Mouse (Mus musculus) G1E (cell line): ENCODE measurements around the gene Scrn2. TPM values are rescaled to one million over a fixed set of nuclear protein-coding genes. Genes with fewer than 3 reads are reported as not detected.

Experiments used
- ATAC-seq: 2 replicates; pipeline ENCODE4 v1.8.0; 2016; ENCODE audit warnings: mild to moderate bottlenecking; ENCODE audit not compliant: insufficient number of reproducible peaks, poor library complexity, low FRiP score, severe bottlenecking; ENCODE audit errors: extremely low read depth
- DNase-seq: peaks from one replicate; pipeline ENCODE4 v3.0.0; 2012; ENCODE audit warnings: low spot score
- H3K27me3 ChIP-seq: 2 replicates; pipeline ENCODE4 v1.6.1; 2012; ENCODE audit warnings: mild to moderate bottlenecking, low read length, inconsistent platforms; ENCODE audit not compliant: insufficient read depth
- H3K36me3 ChIP-seq: replicated peaks from 2 replicates; pipeline ENCODE3; 2012; ENCODE audit warnings: mild to moderate bottlenecking, inconsistent platforms
- H3K4me1 ChIP-seq: 2 replicates; pipeline ENCODE4 v1.6.1; 2012; ENCODE audit warnings: low read depth, low read length, inconsistent platforms, mixed read lengths; ENCODE audit not compliant: insufficient read depth
- H3K4me3 ChIP-seq: 2 replicates; pipeline ENCODE4 v1.5.1; 2012; ENCODE audit warnings: low read depth, mild to moderate bottlenecking, inconsistent platforms, low read length, moderate library complexity, mixed read lengths
- H3K9me3 ChIP-seq: replicated peaks from 2 replicates; pipeline ENCODE4 v1.6.1; 2012; ENCODE audit warnings: inconsistent platforms
- CTCF ChIP-seq: IDR thresholded peaks from 2 replicates; pipeline ENCODE4 v1.5.1; 2012; ENCODE audit warnings: low read depth, low read length, inconsistent platforms, mixed read lengths
- GATA1 ChIP-seq: IDR thresholded peaks from 2 replicates; pipeline ENCODE4 v1.6.1; 2012; ENCODE audit warnings: borderline replicate concordance, low read length, inconsistent platforms, mixed read lengths
- GATA2 ChIP-seq: IDR thresholded peaks from 2 replicates; pipeline ENCODE4 v1.6.1; 2012; ENCODE audit warnings: low read depth, low read length, inconsistent platforms, borderline replicate concordance
- POLR2AphosphoS5 ChIP-seq: IDR thresholded peaks from 2 replicates; pipeline ENCODE4 v1.6.1; 2012; ENCODE audit warnings: low read depth, low read length, inconsistent platforms; ENCODE audit not compliant: insufficient replicate concordance
- TAL1 ChIP-seq: conservative IDR thresholded peaks from 2 replicates; pipeline ENCODE4 v1.6.1; 2012; ENCODE audit warnings: low read depth, low read length, inconsistent platforms, mixed read lengths
- polyA plus RNA-seq: library from polyadenylated mRNA; stranded (reverse); fragments of >175 nt; gene quantifications from 2 replicates; pipeline ENCODE4 v1.2.3, GENCODE M21; 2012
- total RNA-seq, 2 experiments: library from RNA; stranded (forward) in 1 of 2; stranded (reverse) in 1 of 2; fragments of 200-1000 nt in 1 of 2; fragments of >200 nt in 1 of 2; fragmentation: Nextera tagmentation in 1 of 2; gene quantifications; 2 replicates each; pipeline ENCODE4 v1.2.3; 2014 to 2017

Scrn2 gene
- total and polyA plus RNA-seq, 3 experiments, result 5.3 to 12.7 (median 10.5) TPM

- TF ChIP-seq GATA1 (no peak), TAL1 (no peak), POLR2AphosphoS5 (no peak), GATA2 (no peak), CTCF (no peak)
- H3K4me1 ChIP-seq, result peaks cover 34% of the 10 kb centered on the region
- H3K4me3 ChIP-seq, result no peak overlapping the region; the same call in 1 of the 2 replicates
- peaks cover 82% of the 10 kb centered on the region for H3K27me3 ChIP-seq
- H3K9me3 ChIP-seq, result peaks cover 6% of the 10 kb centered on the region
- no peak for ATAC-seq
- no peaks in the 10 kb centered on the region for H3K36me3 ChIP-seq
- no peak for DNase-seq
Observed at GRCm38 (mm10) chr11:97021121-97021765, 8.5 kb upstream of the Scrn2 start.

GRCm38 (mm10) chr11:97021873-97022484 is 7.8 kb upstream of the Scrn2 start:
- peaks cover 6% of the 10 kb centered on the region for H3K9me3 ChIP-seq
- DNase-seq (no peak), ATAC-seq (no peak)
- H3K27me3 ChIP-seq, result peaks cover 77% of the 10 kb centered on the region
- no peaks in the 10 kb centered on the region for H3K36me3 ChIP-seq
- TF ChIP-seq POLR2AphosphoS5, result no peak
- H3K4me1 ChIP-seq, result peaks cover 34% of the 10 kb centered on the region
- peak overlapping the region; percentile 65; the same call in 1 of the 2 replicates for H3K4me3 ChIP-seq

GRCm38 (mm10) chr11:97024977-97025376 is 4.8 kb upstream of the Scrn2 start:
- no peak for DNase-seq

GRCm38 (mm10) chr11:97025721-97026344 is 3.9 kb upstream of the Scrn2 start:
- Histone ChIP-seq H3K4me1 (peaks cover 48% of the 10 kb centered on the region), H3K4me3 (peak overlapping the region; percentile 69), H3K27me3 (peaks cover 53% of the 10 kb centered on the region), H3K9me3 (no peaks in the 10 kb centered on the region), H3K36me3 (no peaks in the 10 kb centered on the region)
- DNase-seq, result peak; percentile 75
- no peak for TF ChIP-seq TAL1
- TF ChIP-seq POLR2AphosphoS5, result no peak
- no peak for TF ChIP-seq GATA2
- no peak for TF ChIP-seq GATA1
- TF ChIP-seq CTCF, result peak; percentile 96
- no peak; the same call in 1 of the 2 replicates for ATAC-seq

More at GRCm38 (mm10) chr11:97024977-97025376, 4.8 kb upstream of the Scrn2 start:
- Histone ChIP-seq H3K4me1 (peaks cover 40% of the 10 kb centered on the region), H3K9me3 (no peaks in the 10 kb centered on the region), H3K4me3 (no peak overlapping the region), H3K27me3 (peaks cover 61% of the 10 kb centered on the region), H3K36me3 (no peaks in the 10 kb centered on the region)
- ATAC-seq, result no peak
- TF ChIP-seq GATA2 (no peak), CTCF (no peak), GATA1 (no peak), POLR2AphosphoS5 (no peak), TAL1 (no peak)

- peaks cover 31% of the 10 kb centered on the region for H3K36me3 ChIP-seq
Observed at GRCm38 (mm10) chr11:97030426-97030825, 688 bp downstream of the Scrn2 start.

GRCm38 (mm10) chr11:97031977-97032376 is 2.2 kb downstream of the Scrn2 start:
- no peak overlapping the region for H3K4me3 ChIP-seq
- no peaks in the 10 kb centered on the region for H3K9me3 ChIP-seq
- ATAC-seq, result no peak

More at GRCm38 (mm10) chr11:97030426-97030825, 688 bp downstream of the Scrn2 start:
- TF ChIP-seq POLR2AphosphoS5 (no peak), CTCF (no peak), GATA2 (no peak), TAL1 (no peak), GATA1 (no peak)
- H3K27me3 ChIP-seq, result peaks cover 11% of the 10 kb centered on the region
- no peak for DNase-seq
- ATAC-seq, result no peak
- H3K4me3 ChIP-seq, result peak overlapping the region; percentile 76
- no peaks in the 10 kb centered on the region for H3K9me3 ChIP-seq
- H3K4me1 ChIP-seq, result peaks cover 41% of the 10 kb centered on the region

More at GRCm38 (mm10) chr11:97031977-97032376, 2.2 kb downstream of the Scrn2 start:
- DNase-seq, result no peak
- TF ChIP-seq GATA2 (no peak), POLR2AphosphoS5 (no peak), TAL1 (no peak)
- peaks cover 31% of the 10 kb centered on the region for H3K36me3 ChIP-seq
- H3K27me3 ChIP-seq, result peaks cover 10% of the 10 kb centered on the region
- peaks cover 32% of the 10 kb centered on the region for H3K4me1 ChIP-seq
